Mouse (Mus musculus) spleen, adult 2 months (tissue): ENCODE measurements around the gene Abcc4.

ENCODE experiments used
- CTCF ChIP-seq: fragments of 200-500 bp; IDR thresholded peaks from 2 replicates; pipeline ENCODE4 v1.5.1; 2011; ENCODE audit warnings: mild to moderate bottlenecking, inconsistent platforms; ENCODE audit not compliant: insufficient read depth, insufficient read length, insufficient replicate concordance; ENCODE audit errors: extremely low read depth
- POLR2A ChIP-seq: fragments of 200-500 bp; IDR thresholded peaks from 2 replicates; pipeline ENCODE4 v1.6.1; 2011; ENCODE audit warnings: low read depth, low read length, inconsistent platforms

DNA sequence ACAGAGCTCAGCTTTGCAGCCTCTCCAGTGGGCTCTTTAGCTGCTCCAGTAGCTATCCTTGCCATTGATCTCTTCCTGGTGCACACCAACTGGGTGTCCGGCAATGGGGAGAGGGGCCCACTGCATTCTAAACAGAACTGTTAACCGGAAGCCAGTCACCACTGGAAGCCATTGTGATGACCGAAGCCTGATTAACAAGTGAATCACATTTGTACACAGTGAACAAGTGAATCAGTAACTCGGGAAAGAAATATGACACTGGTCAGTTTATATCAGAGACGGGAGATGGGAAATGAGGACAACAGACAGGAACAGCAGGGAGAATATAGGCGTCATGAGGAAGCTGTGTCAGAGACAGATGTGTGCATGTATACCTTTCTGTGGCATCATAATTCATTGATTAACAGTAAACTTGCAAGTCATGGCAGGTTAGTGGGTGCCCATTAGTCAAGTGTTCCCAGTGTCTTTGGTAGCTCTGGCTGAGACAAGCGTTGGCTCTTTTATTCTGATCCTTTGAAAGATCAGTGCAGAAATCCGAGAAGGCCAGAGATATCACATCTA, 45.3 kb upstream of the Abcc4 start:
- no peak for TF ChIP-seq CTCF
- no peak for TF ChIP-seq POLR2A
